8 mouse cellular contexts compared by ENCODE assay signal in the genomic region with DNA sequence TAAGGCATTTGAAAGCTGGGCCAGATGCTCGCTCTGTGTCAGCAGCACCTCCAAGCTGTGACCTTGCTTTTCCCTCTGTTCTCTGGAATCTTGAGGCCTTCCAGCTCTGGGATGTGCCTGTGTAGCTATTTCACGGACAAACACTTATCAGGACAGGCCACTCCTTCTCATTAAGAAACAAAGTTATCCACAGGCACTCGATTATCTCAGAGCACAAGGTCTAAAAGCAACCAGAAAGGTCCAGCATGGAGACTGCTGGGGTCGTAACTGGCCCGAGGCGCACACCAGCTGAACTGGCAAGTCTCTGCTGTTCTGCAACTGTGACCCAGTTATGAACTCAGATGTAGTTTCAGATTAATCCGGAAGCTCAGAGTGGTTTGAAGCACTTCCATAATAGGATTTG.
DNase-seq lines count a peak whose midpoint lies in the region; ATAC-seq lines count a peak whose summit lies in the region.

No protein-coding gene starts in this region.

- WGBS in liver, embryonic 16.5 days (ENCODE audit: insufficient replicate concordance): 30% methylated on average over 7 of the region's 7 CpGs
- 77% methylated on average over 7 of the region's 7 CpGs for WGBS in midbrain, embryonic 15.5 days

- ATAC-seq in liver, embryonic 16.5 days (ENCODE audit: low read depth): peak; percentile 52
- ATAC-seq in midbrain, embryonic 15.5 days (replicated peaks): no peak

- intact Hi-C loops in heart, postnatal 36 days (cut with DNase I): no loop called here

- H3K9ac ChIP-seq in liver, embryonic 16.5 days (ENCODE audit: low read depth, low read length): no peak overlapping the region
- no peak overlapping the region for H3K9ac ChIP-seq in midbrain, embryonic 15.5 days

- H3K36me3 ChIP-seq in liver, embryonic 16.5 days (ENCODE audit: control insufficient read depth, insufficient read depth): no peaks in the 10 kb centered on the region
- 0 out of 2 replicates have a peak, but pooled peaks cover 2% of the 10 kb centered on the region for H3K36me3 ChIP-seq in midbrain, embryonic 15.5 days (replicated peaks)

- peaks cover 35% of the 10 kb centered on the region for H3K4me1 ChIP-seq in liver, embryonic 16.5 days (ENCODE audit: control insufficient read depth, low read depth, low read length)
- 0 out of 2 replicates have a peak, but pooled peaks cover 3% of the 10 kb centered on the region for H3K4me1 ChIP-seq in midbrain, embryonic 15.5 days

- H3K9me3 ChIP-seq in liver, embryonic 16.5 days (replicated peaks; ENCODE audit: control insufficient read depth, low read length): no peaks in the 10 kb centered on the region
- no peaks in the 10 kb centered on the region for H3K9me3 ChIP-seq in midbrain, embryonic 15.5 days

- H3K4me2 ChIP-seq in liver, embryonic 16.5 days (ENCODE audit: low read depth, low read length): no peak overlapping the region
- no peak overlapping the region for H3K4me2 ChIP-seq in midbrain, embryonic 15.5 days

- H3K4me3 ChIP-seq in liver, embryonic 16.5 days (ENCODE audit: low read depth, low read length): no peak overlapping the region
- no peak overlapping the region for H3K4me3 ChIP-seq in midbrain, embryonic 15.5 days

- H3K27me3 ChIP-seq in liver, embryonic 16.5 days (ENCODE audit: control insufficient read depth, insufficient read depth, low read depth, low read length): no peaks in the 10 kb centered on the region
- H3K27me3 ChIP-seq in midbrain, embryonic 15.5 days (replicated peaks): no peaks in the 10 kb centered on the region

- peak; percentile 57 to 85 for DNase-seq in adrenal gland, adult (ENCODE audit: inconsistent age in 2 of 2, low spot score in 1 of 2)
- DNase-seq in adrenal gland, postnatal 25 days: no peak
- peak; percentile 87 for DNase-seq in Muller cell, postnatal 12 days (ENCODE audit: inconsistent ontology term)
- DNase-seq in heart, postnatal 36 days: peak; percentile 37 to 50
- DNase-seq in frontal cortex, postnatal 14 days (ENCODE audit: low spot score in 2 of 2): no peak
- no peak for DNase-seq in thymus, postnatal 0 days (ENCODE audit: low spot score)

- peak overlapping the region; percentile 31 for H3K27ac ChIP-seq in liver, embryonic 16.5 days (ENCODE audit: low read length)
- no peak overlapping the region for H3K27ac ChIP-seq in midbrain, embryonic 15.5 days

Comparison
In these comparisons a context has a peak if more than half of its experiments do, and no peak if none do; other contexts are left out.
1. DNase-seq: peak in adrenal gland, adult (2 of 2), Muller cell, postnatal 12 days (single experiment) and heart, postnatal 36 days (2 of 2); none in adrenal gland, postnatal 25 days (single experiment), frontal cortex, postnatal 14 days (0 of 2) and thymus, postnatal 0 days (single experiment).